Mouse (Mus musculus) intestine, embryonic 14.5 days (tissue): ENCODE measurements around the gene Rhox11. TPM values are rescaled to one million over a fixed set of nuclear protein-coding genes. Genes with fewer than 3 reads are reported as not detected.
"Not testable (repeated sequence)": the region's sequence is repeated elsewhere in the genome, so short reads cannot be mapped to it uniquely, and the experiment has no call there.

Experiments used
- ATAC-seq: fragments of 200-750 bp; cut with Nextera tagmentation; replicated peaks from 2 replicates; pipeline ENCODE4 v1.8.0; 2017; ENCODE audit warnings: low read depth, moderate number of reproducible peaks, moderate TSS enrichment, moderate library complexity; ENCODE audit not compliant: low FRiP score, low TSS enrichment
- DNase-seq: peaks from one replicate; pipeline ENCODE4 v3.0.0-alpha.2; 2018; ENCODE audit warnings: low spot score
- H3K27ac ChIP-seq: fragments of 300-500 bp; sonication (generic); 2 replicates; pipeline ENCODE4 v1.5.1; 2014; ENCODE audit warnings: low read depth, mild to moderate bottlenecking, control low read depth
- H3K27me3 ChIP-seq: fragments of 300-500 bp; sonication (generic); replicated peaks from 2 replicates; pipeline ENCODE4 v1.6.1; 2014; ENCODE audit warnings: low read length, control low read depth; ENCODE audit not compliant: control insufficient read depth, insufficient read depth
- H3K36me3 ChIP-seq: fragments of 300-500 bp; sonication (generic); 2 replicates; pipeline ENCODE4 v1.6.1; 2014; ENCODE audit warnings: low read length, control low read depth; ENCODE audit not compliant: control insufficient read depth, insufficient read depth
- H3K4me1 ChIP-seq: fragments of 300-500 bp; sonication (generic); replicated peaks from 2 replicates; pipeline ENCODE4 v1.6.1; 2014; ENCODE audit warnings: low read length, control low read depth, mixed read lengths; ENCODE audit not compliant: control insufficient read depth, insufficient read depth
- H3K4me2 ChIP-seq: fragments of 300-500 bp; sonication (generic); 2 replicates; pipeline ENCODE4 v1.6.1; 2014; ENCODE audit warnings: low read length
- H3K4me3 ChIP-seq: fragments of 300-500 bp; sonication (generic); 2 replicates; pipeline ENCODE4 v1.5.1; 2014; ENCODE audit warnings: low read depth, low read length, control low read depth, mixed read lengths
- H3K9ac ChIP-seq: fragments of 300-500 bp; sonication (generic); 2 replicates; pipeline ENCODE4 v1.6.1; 2014; ENCODE audit warnings: mild to moderate bottlenecking, low read length
- H3K9me3 ChIP-seq: fragments of 300-500 bp; sonication (generic); 2 replicates; pipeline ENCODE4 v1.6.1; 2016; ENCODE audit warnings: low read length, control low read depth; ENCODE audit not compliant: control insufficient read depth
- WGBS: fragments of 180-500 bp; shearing (Covaris S2); extraction: QIAGEN DNeasy Blood & Tissue Kit; methylation state at CpG from one replicate; pipeline ENCODE4 v1.1.7; 2014; 5-methylcytosine and 5-hydroxymethylcytosine counted together
- polyA plus RNA-seq: library from polyadenylated mRNA; unstranded; fragments of >200 nt; fragmentation: Nextera tagmentation; extraction: Ambion mirVana; gene quantifications from 2 replicates; pipeline ENCODE4 v1.2.1, GENCODE M21; 2014

Rhox11 gene
- not detected in 2 replicates for polyA plus RNA-seq

- H3K4me2 ChIP-seq = no peak within 1 kb of the TSS
- H3K9me3 ChIP-seq = no peaks in the 10 kb centered on the region
- WGBS = 82% methylated on average over 9 of the region's 9 CpGs
Measured at GRCm38 (mm10) chrX:38085041-38085440, at the start of gene Rhox11. Gene Rhox11, minus strand, starts transcription at chrX:38085141.

GRCm38 (mm10) chrX:38121478-38121877 is 36.5 kb upstream of the Rhox11 start:
- Histone ChIP-seq H3K27ac (no peak overlapping the region), H3K36me3 (no peaks in the 10 kb centered on the region), H3K9ac (no peak overlapping the region), H3K27me3 (no peaks in the 10 kb centered on the region), H3K4me3 (no peak overlapping the region), H3K4me1 (no peaks in the 10 kb centered on the region), H3K9me3 (0 out of 2 replicates have a peak, but pooled peaks cover 5% of the 10 kb centered on the region), H3K4me2 (no peak overlapping the region)
- no peak for ATAC-seq
- no peak for DNase-seq
- 85% methylated on average over 33 of the region's 34 CpGs for WGBS

More at GRCm38 (mm10) chrX:38085041-38085440, at the start of gene Rhox11:
- ATAC-seq (no peak), DNase-seq (no peak)
- H3K4me3 ChIP-seq = no peak within 1 kb of the TSS
- no peaks in the 10 kb centered on the region for H3K36me3 ChIP-seq
- no peaks in the 10 kb centered on the region for H3K4me1 ChIP-seq
- H3K9ac ChIP-seq = no peak within 1 kb of the TSS
- H3K27ac ChIP-seq = no peak within 1 kb of the TSS
- H3K27me3 ChIP-seq = no peaks in the 10 kb centered on the region

- Histone ChIP-seq H3K27me3 (no peaks in the 10 kb centered on the region), H3K4me2 (no peak within 1 kb of the TSS), H3K4me1 (no peaks in the 10 kb centered on the region), H3K9me3 (0 out of 2 replicates have a peak, but pooled peaks cover 5% of the 10 kb centered on the region), H3K9ac (no peak within 1 kb of the TSS), H3K36me3 (no peaks in the 10 kb centered on the region), H3K4me3 (no peak within 1 kb of the TSS), H3K27ac (no peak within 1 kb of the TSS)
- DNase-seq (no peak), ATAC-seq (no peak)
- WGBS = 95% methylated on average over 20 of the region's 20 CpGs
Measured at GRCm38 (mm10) chrX:38120982-38121381, 36.0 kb upstream of the Rhox11 start, which contains the start of gene Rhox13. Gene Rhox13, plus strand, starts transcription at chrX:38121219.

- 71% methylated on average over 4 of the region's 4 CpGs for WGBS
Measured at GRCm38 (mm10) chrX:38110807-38111206, 25.9 kb upstream of the Rhox11 start, which contains the start of gene Rhox12. Gene Rhox12, minus strand, starts transcription at chrX:38110907.

GRCm38 (mm10) chrX:38084226-38084625 is 715 bp downstream of the Rhox11 start:
- no peaks in the 10 kb centered on the region for H3K36me3 ChIP-seq
- H3K4me2 ChIP-seq = no peak overlapping the region
- DNase-seq = peak; percentile 70
- H3K9ac ChIP-seq = no peak overlapping the region
- ATAC-seq = no peak
- WGBS = 13% methylated on average over 12 of the region's 12 CpGs
- no peaks in the 10 kb centered on the region for H3K4me1 ChIP-seq
- H3K27me3 ChIP-seq = no peaks in the 10 kb centered on the region
- no peak overlapping the region for H3K4me3 ChIP-seq
- H3K27ac ChIP-seq = no peak overlapping the region
- H3K9me3 ChIP-seq = no peaks in the 10 kb centered on the region

More at GRCm38 (mm10) chrX:38110807-38111206, 25.9 kb upstream of the Rhox11 start, which contains the start of gene Rhox12:
- no peaks in the 10 kb centered on the region for H3K4me1 ChIP-seq
- H3K27ac ChIP-seq = no peak within 1 kb of the TSS
- no peak for ATAC-seq
- H3K36me3 ChIP-seq = no peaks in the 10 kb centered on the region
- H3K4me3 ChIP-seq = no peak within 1 kb of the TSS
- no peak for DNase-seq
- H3K9ac ChIP-seq = no peak within 1 kb of the TSS
- H3K27me3 ChIP-seq = no peaks in the 10 kb centered on the region
- no peak within 1 kb of the TSS for H3K4me2 ChIP-seq
- no peaks in the 10 kb centered on the region for H3K9me3 ChIP-seq

- H3K4me3 ChIP-seq = no peak within 1 kb of the TSS
- H3K9me3 ChIP-seq = no peaks in the 10 kb centered on the region
- no peak within 1 kb of the TSS for H3K4me2 ChIP-seq
- H3K27ac ChIP-seq = no peak within 1 kb of the TSS
- WGBS = 90% methylated on average over 11 of the region's 11 CpGs
- H3K9ac ChIP-seq = no peak within 1 kb of the TSS
- H3K4me1 ChIP-seq = no peaks in the 10 kb centered on the region
- no peaks in the 10 kb centered on the region for H3K27me3 ChIP-seq
- DNase-seq = no peak
- H3K36me3 ChIP-seq = no peaks in the 10 kb centered on the region
- ATAC-seq = no peak
Measured at GRCm38 (mm10) chrX:38066175-38066574, 18.8 kb downstream of the Rhox11 start, which contains the start of gene Rhox10. Gene Rhox10, plus strand, starts transcription at chrX:38066475.

GRCm38 (mm10) chrX:38061544-38061943 is 23.4 kb downstream of the Rhox11 start:
- DNase-seq = no peak
- WGBS = 5% methylated on average over 1 of the region's 1 CpGs

GRCm38 (mm10) chrX:38043014-38043413 is 41.9 kb downstream of the Rhox11 start, which contains the start of gene Btg1-ps2:
Gene Btg1-ps2, minus strand, starts transcription at chrX:38043114.
- not testable (repeated sequence) for H3K36me3 ChIP-seq, ATAC-seq, H3K27me3 ChIP-seq, H3K9me3 ChIP-seq, H3K9ac ChIP-seq, H3K27ac ChIP-seq, DNase-seq, H3K4me3 ChIP-seq, H3K4me2 ChIP-seq, H3K4me1 ChIP-seq

More at GRCm38 (mm10) chrX:38061544-38061943, 23.4 kb downstream of the Rhox11 start:
- Histone ChIP-seq H3K4me2 (no peak overlapping the region), H3K4me3 (no peak overlapping the region), H3K9me3 (no peaks in the 10 kb centered on the region), H3K9ac (no peak overlapping the region), H3K27ac (no peak overlapping the region), H3K27me3 (no peaks in the 10 kb centered on the region), H3K36me3 (no peaks in the 10 kb centered on the region), H3K4me1 (no peaks in the 10 kb centered on the region)
- no peak for ATAC-seq

- Histone ChIP-seq H3K36me3 (no peaks in the 10 kb centered on the region), H3K27ac (no peak overlapping the region), H3K9ac (no peak overlapping the region), H3K4me2 (no peak overlapping the region), H3K9me3 (no peaks in the 10 kb centered on the region), H3K4me1 (no peaks in the 10 kb centered on the region), H3K27me3 (no peaks in the 10 kb centered on the region), H3K4me3 (no peak overlapping the region)
- ATAC-seq (no peak), DNase-seq (no peak)
- WGBS = 88% methylated on average over 5 of the region's 5 CpGs
Measured at GRCm38 (mm10) chrX:38039666-38040065, 45.3 kb downstream of the Rhox11 start.
